Mouse (Mus musculus) olfactory bulb, adult 2 months (tissue): ENCODE results near the gene Ccdc50.

Source experiments
- CTCF ChIP-seq: fragments of 200-500 bp; IDR thresholded peaks from 2 replicates; pipeline ENCODE4 v1.5.1; 2012; ENCODE audit warnings: low read depth, mild to moderate bottlenecking, low read length, moderate library complexity; ENCODE audit not compliant: insufficient read depth
- POLR2A ChIP-seq: fragments of 200-500 bp; IDR thresholded peaks from 2 replicates; pipeline ENCODE4 v1.6.1; 2012; ENCODE audit warnings: mild to moderate bottlenecking, low read depth, low read length, moderate library complexity; ENCODE audit not compliant: insufficient read depth

GRCm38 (mm10) chr16:27347521-27347920 lies 41.1 kb upstream of the Ccdc50 start:
- TF ChIP-seq POLR2A (no peak), CTCF (no peak)
